Mouse (Mus musculus) hindbrain, embryonic 16.5 days (tissue): ENCODE measurements around the gene Nr5a2. TPM values are rescaled to one million over a fixed set of nuclear protein-coding genes. Genes with fewer than 3 reads are reported as not detected.

Source experiments
- ATAC-seq: fragments of 200-750 bp; cut with Nextera tagmentation; 2 replicates; pipeline ENCODE4 v1.8.0; 2017; ENCODE audit warnings: moderate TSS enrichment, moderate library complexity
- H3K27ac ChIP-seq: fragments of 300-500 bp; sonication (generic); 2 replicates; pipeline ENCODE4 v1.5.1; 2014; ENCODE audit warnings: low read depth, mild to moderate bottlenecking, control low read depth, low read length, moderate library complexity
- H3K27me3 ChIP-seq: fragments of 300-500 bp; sonication (generic); replicated peaks from 2 replicates; pipeline ENCODE4 v1.6.1; 2014; ENCODE audit warnings: low read length; ENCODE audit not compliant: control insufficient read depth, insufficient read depth
- H3K36me3 ChIP-seq: fragments of 300-500 bp; sonication (generic); 2 replicates; pipeline ENCODE4 v1.6.1; 2014; ENCODE audit warnings: mild to moderate bottlenecking, low read length, moderate library complexity, mixed read lengths; ENCODE audit not compliant: control insufficient read depth, insufficient read depth
- H3K4me1 ChIP-seq: fragments of 300-500 bp; sonication (generic); 2 replicates; pipeline ENCODE4 v1.6.1; 2014; ENCODE audit warnings: low read depth, low read length; ENCODE audit not compliant: control insufficient read depth, insufficient read depth
- H3K4me2 ChIP-seq: fragments of 300-500 bp; sonication (generic); 2 replicates; pipeline ENCODE4 v1.6.1; 2014; ENCODE audit warnings: mild to moderate bottlenecking, low read length, control low read depth, moderate library complexity
- H3K4me3 ChIP-seq: fragments of 300-500 bp; sonication (generic); 2 replicates; pipeline ENCODE4 v1.5.1; 2014; ENCODE audit warnings: mild to moderate bottlenecking, low read length, control low read depth, moderate library complexity
- H3K9ac ChIP-seq: fragments of 300-500 bp; sonication (generic); 2 replicates; pipeline ENCODE4 v1.6.1; 2014; ENCODE audit warnings: low read depth, mild to moderate bottlenecking, control low read depth, low read length, moderate library complexity
- H3K9me3 ChIP-seq: fragments of 300-500 bp; sonication (generic); 2 replicates; pipeline ENCODE4 v1.6.1; 2014; ENCODE audit warnings: mild to moderate bottlenecking, low read length, moderate library complexity; ENCODE audit not compliant: control insufficient read depth
- WGBS: fragments of 180-500 bp; shearing (Covaris S2); extraction: QIAGEN DNeasy Blood & Tissue Kit; methylation state at CpG from one replicate; pipeline ENCODE4 v1.1.7; 2014; 5-methylcytosine and 5-hydroxymethylcytosine counted together
- polyA plus RNA-seq: library from polyadenylated mRNA; unstranded; fragments of >200 nt; fragmentation: Nextera tagmentation; extraction: Ambion mirVana; gene quantifications from 2 replicates; pipeline ENCODE4 v1.2.1, GENCODE M21; 2015

Gene Nr5a2
- polyA plus RNA-seq, 1 experiment from 2014 or later: 0.55 TPM

DNA sequence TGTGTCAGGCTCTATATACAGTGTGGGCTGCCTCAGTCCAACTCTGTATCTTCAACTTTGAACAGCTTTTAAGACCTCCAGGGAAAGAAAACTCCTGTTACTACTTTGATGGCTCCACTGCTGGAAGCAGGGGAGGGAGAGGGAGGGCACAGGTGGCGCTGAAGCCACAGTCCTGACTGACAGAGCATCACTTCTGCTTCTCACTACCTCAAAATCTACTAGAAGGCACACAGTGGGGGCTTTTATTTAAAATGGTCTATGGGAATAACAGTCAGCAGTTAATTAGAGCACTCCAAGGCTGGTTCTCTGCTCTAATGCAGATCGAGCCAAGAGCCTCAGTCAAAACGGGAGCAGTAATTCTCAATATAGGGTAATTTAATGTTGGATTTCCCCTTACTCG is 40.2 kb downstream of the Nr5a2 start:
- Histone ChIP-seq H3K9ac (no peak overlapping the region), H3K4me3 (no peak overlapping the region), H3K27ac (no peak overlapping the region), H3K36me3 (no peaks in the 10 kb centered on the region), H3K4me1 (no peaks in the 10 kb centered on the region), H3K9me3 (no peaks in the 10 kb centered on the region), H3K4me2 (no peak overlapping the region), H3K27me3 (no peaks in the 10 kb centered on the region)
- WGBS: 87% methylated on average over 4 of the region's 4 CpGs
- no peak for ATAC-seq

GRCm38 (mm10) chr1:136918791-136919190 is 41.5 kb downstream of the Nr5a2 start:
- 71% methylated on average over 9 of the region's 9 CpGs for WGBS
- H3K27ac ChIP-seq: no peak overlapping the region
- no peaks in the 10 kb centered on the region for H3K36me3 ChIP-seq
- no peaks in the 10 kb centered on the region for H3K9me3 ChIP-seq
- no peaks in the 10 kb centered on the region for H3K27me3 ChIP-seq
- H3K9ac ChIP-seq: no peak overlapping the region
- H3K4me1 ChIP-seq: no peaks in the 10 kb centered on the region
- no peak overlapping the region for H3K4me2 ChIP-seq
- no peak for ATAC-seq
- H3K4me3 ChIP-seq: no peak overlapping the region

GRCm38 (mm10) chr1:136915438-136915837 is 44.8 kb downstream of the Nr5a2 start:
- H3K4me3 ChIP-seq: no peak overlapping the region
- H3K9me3 ChIP-seq: no peaks in the 10 kb centered on the region
- 51% methylated on average over 11 of the region's 11 CpGs for WGBS
- H3K27me3 ChIP-seq: no peaks in the 10 kb centered on the region
- ATAC-seq: no peak
- peak overlapping the region; percentile 5; the same call in 1 of the 2 replicates for H3K4me2 ChIP-seq
- no peak overlapping the region for H3K27ac ChIP-seq
- no peaks in the 10 kb centered on the region for H3K36me3 ChIP-seq
- no peaks in the 10 kb centered on the region for H3K4me1 ChIP-seq
- H3K9ac ChIP-seq: no peak overlapping the region

- Histone ChIP-seq H3K27ac (no peak overlapping the region), H3K9me3 (no peaks in the 10 kb centered on the region), H3K4me1 (no peaks in the 10 kb centered on the region), H3K27me3 (no peaks in the 10 kb centered on the region), H3K36me3 (no peaks in the 10 kb centered on the region), H3K9ac (no peak overlapping the region), H3K4me2 (no peak overlapping the region), H3K4me3 (no peak overlapping the region)
- ATAC-seq: no peak
- WGBS: 78% methylated on average over 10 of the region's 10 CpGs
Measured at GRCm38 (mm10) chr1:136911996-136912395, 48.3 kb downstream of the Nr5a2 start.

DNA sequence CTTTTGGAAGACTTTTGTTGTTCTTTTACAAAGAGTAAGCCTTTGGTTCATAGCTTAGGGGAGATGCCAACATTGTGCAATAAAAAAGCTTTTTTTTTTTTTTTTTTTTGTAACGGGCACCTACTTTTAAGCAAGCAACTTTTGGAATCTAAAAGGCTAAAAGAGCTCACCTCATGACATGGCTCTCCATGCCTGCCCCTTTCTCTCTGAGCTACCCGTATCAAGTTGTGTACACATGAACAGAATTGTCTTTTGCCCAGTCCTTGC is 48.7 kb downstream of the Nr5a2 start:
- Histone ChIP-seq H3K4me1 (no peaks in the 10 kb centered on the region), H3K9ac (no peak overlapping the region), H3K27me3 (no peaks in the 10 kb centered on the region), H3K4me2 (no peak overlapping the region), H3K36me3 (no peaks in the 10 kb centered on the region), H3K27ac (no peak overlapping the region), H3K4me3 (no peak overlapping the region), H3K9me3 (no peaks in the 10 kb centered on the region)
- no peak for ATAC-seq
- 83% methylated on average over 2 of the region's 2 CpGs for WGBS

DNA sequence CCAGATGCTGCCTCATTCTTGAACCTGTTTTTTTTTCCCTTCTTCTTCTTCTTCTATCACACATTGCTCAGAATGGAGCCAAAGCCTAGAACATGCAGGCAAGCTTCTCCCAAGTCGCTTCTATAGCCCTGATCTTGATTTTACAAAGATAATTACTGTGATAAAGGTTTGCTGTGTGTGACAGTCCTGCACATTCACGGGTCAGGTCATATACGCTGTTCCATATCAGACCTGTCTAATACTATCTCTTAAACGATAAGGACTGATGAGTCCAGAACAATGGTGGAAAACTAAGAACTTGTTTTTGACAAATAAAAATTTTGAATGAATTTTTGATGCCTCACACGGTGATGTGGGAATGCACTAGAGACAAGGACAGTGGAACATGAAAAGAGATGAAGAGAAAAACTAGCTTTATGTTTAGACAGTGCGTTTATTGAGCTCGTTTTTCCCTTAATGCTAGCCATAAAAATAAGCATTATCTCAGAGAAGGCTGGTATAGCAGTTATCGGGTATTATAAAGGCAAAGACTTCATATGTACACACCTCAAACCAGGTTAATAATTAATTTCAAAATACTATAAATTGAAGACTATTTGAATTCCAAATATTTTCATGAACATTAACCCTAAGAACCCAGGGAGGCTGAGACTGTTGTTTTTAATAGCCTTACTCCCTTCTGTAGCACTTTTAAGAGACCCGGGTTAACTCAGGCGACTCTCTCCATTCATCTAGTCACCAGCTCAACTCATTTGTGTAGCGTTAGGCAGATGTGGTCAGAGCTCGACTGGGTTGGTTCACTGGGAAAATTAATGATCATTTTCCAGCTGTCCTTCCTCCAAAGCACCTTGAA is 49.3 kb downstream of the Nr5a2 start:
- Histone ChIP-seq H3K9ac (no peak overlapping the region), H3K4me3 (no peak overlapping the region), H3K27ac (no peak overlapping the region), H3K4me1 (no peaks in the 10 kb centered on the region), H3K27me3 (no peaks in the 10 kb centered on the region), H3K9me3 (no peaks in the 10 kb centered on the region), H3K36me3 (no peaks in the 10 kb centered on the region), H3K4me2 (no peak overlapping the region)
- 80% methylated on average over 12 of the region's 12 CpGs for WGBS
- no peak for ATAC-seq

- Histone ChIP-seq H3K27ac (no peak overlapping the region), H3K4me2 (no peak overlapping the region), H3K36me3 (no peaks in the 10 kb centered on the region), H3K27me3 (no peaks in the 10 kb centered on the region), H3K4me1 (no peaks in the 10 kb centered on the region), H3K9ac (no peak overlapping the region), H3K4me3 (no peak overlapping the region), H3K9me3 (no peaks in the 10 kb centered on the region)
- WGBS: 85% methylated on average over 12 of the region's 12 CpGs
- no peak for ATAC-seq
Measured at GRCm38 (mm10) chr1:136910144-136910543, 50.1 kb downstream of the Nr5a2 start.

- Histone ChIP-seq H3K4me2 (no peak overlapping the region), H3K4me3 (no peak overlapping the region), H3K36me3 (no peaks in the 10 kb centered on the region), H3K27me3 (no peaks in the 10 kb centered on the region), H3K9ac (no peak overlapping the region), H3K27ac (no peak overlapping the region), H3K9me3 (no peaks in the 10 kb centered on the region), H3K4me1 (no peaks in the 10 kb centered on the region)
- WGBS: 67% methylated on average over 6 of the region's 6 CpGs
- ATAC-seq: no peak
Measured at GRCm38 (mm10) chr1:136909494-136910037, 50.7 kb downstream of the Nr5a2 start.

DNA sequence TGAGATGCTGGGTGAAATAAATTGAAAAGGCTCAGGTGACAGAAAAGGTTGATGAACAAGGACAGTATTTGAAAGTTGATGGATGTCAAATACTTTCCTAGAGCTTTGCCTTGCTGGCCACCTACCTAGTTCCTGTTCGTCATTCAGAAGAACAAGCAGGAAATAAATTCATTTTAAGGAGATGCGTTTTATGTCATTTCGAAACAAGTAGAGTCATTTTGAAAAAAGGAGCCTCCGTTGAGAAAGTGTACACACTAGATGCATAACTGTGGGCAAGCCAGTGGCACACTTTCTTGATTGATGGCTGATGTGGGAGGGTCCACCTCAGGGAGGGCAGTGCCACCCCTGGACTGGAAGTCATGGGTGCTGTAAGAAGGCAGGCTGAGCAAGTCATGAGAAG is 62.1 kb downstream of the Nr5a2 start:
- Histone ChIP-seq H3K36me3 (no peaks in the 10 kb centered on the region), H3K9me3 (no peaks in the 10 kb centered on the region), H3K27ac (no peak overlapping the region), H3K9ac (no peak overlapping the region), H3K4me1 (no peaks in the 10 kb centered on the region), H3K4me3 (no peak overlapping the region), H3K27me3 (no peaks in the 10 kb centered on the region), H3K4me2 (no peak overlapping the region)
- ATAC-seq: no peak
- 85% methylated on average over 4 of the region's 4 CpGs for WGBS
